Mouse (Mus musculus): ENCODE results near the gene Bpifb2. TPM values are rescaled to one million over a fixed set of nuclear protein-coding genes. Genes with fewer than 3 reads are reported as not detected.

The Bpifb2 gene
- total RNA-seq, 2 experiments from 2014 or later: not detected

DNA sequence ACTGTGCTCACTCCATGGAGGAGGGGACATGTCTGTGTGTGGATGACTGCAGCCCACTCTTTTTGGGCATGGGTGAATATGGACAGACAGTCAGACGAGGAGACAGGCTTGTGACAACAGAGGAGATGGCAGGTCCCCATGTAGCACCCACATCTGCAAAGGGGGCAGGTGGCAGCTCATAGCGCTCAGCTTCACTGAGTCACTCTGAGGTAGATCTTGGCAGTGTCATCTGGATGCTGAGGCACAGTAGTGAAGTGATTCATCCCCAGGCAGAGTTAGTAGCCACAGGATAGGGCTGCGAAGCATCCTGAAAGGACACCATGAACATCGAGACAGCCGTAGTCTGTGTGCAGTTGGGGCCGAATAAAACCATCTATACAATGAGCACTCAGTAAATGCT, 46.4 kb downstream of the Bpifb2 start:
- intact Hi-C loops (cut with DNase I): no loop called here
- DNase-seq (ENCODE audit: low spot score in 2 of 2): peak; percentile 23 to 25

DNA sequence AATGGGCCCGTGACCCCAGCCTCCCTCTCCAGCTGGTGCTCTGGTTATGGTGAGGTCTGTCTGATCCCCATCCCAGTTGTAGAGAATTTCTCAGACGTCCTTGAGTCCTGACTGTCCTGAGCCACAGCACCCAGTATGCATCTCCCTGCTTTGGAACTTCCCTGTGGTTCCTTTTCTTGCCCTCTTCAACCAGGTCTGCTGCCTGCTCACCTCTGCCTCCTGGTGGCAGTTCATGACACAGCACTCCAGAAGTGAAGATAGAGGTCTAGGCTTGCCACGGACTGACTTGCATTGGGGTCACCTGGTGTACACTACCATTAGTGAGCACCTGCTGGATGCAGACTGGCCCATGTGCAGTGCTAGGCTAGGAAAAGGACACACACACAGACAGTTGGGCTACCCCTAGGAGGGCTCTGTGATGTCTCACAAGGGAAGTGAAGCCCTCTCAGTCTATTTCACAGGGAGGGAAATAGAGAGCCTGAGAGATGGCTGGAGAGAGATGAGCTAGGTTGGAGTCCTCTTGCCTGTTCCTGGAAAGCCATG, 55.1 kb downstream of the Bpifb2 start:
- no peak for DNase-seq (ENCODE audit: low spot score in 2 of 2)
- intact Hi-C loops (cut with DNase I): loop anchor here (5.0 kb wide), 2 partner anchors 123 to 263 kb away; no protein-coding TSS in a partner anchor

DNA sequence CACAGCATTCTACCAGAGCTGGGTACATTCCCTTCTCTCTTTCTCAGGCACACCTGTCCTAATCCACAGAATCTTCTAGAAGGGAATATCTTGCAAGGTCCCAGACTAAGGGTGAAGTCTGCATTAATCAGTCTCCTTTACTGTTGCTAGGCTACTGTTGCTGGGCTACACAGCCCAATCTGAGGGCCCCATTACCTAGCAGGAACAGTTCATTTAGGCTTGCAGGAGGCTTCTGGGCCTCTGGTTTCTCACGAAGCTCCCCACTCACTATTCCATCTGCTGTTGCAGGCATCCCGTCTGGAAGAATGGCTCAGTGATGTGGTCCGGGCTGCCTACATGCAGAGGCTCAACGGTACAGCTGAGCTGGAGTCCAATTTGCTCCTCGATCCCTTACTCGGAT, 56.3 kb downstream of the Bpifb2 start:
- intact Hi-C loops (cut with DNase I): loop anchor here (5.0 kb wide), 2 partner anchors 124 to 264 kb away; no protein-coding TSS in a partner anchor
- no peak for DNase-seq (ENCODE audit: low spot score in 2 of 2)

DNA sequence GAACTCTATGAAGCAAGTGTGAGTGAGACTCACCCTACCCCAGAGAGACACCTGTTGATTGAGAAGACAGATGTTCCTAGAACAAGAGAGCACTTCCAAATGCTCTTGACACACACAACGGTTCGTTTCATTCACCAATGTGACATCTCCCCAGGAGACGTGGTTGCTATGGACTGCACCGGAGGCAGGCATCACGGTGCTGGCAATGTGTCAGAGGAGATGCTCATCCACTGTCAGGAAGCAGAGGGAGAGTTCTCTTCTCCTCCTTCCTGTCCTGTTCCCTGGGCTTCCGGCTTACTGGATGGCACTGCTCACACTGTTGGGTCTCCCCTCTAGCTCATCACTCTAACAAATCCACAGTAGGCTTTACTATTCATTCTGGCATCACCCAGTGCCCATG, 58.5 kb downstream of the Bpifb2 start:
- intact Hi-C loops (cut with DNase I): loop anchor here (5.0 kb wide), 2 partner anchors 126 to 266 kb away; no protein-coding TSS in a partner anchor
- no peak for DNase-seq (ENCODE audit: low spot score in 2 of 2)

DNA sequence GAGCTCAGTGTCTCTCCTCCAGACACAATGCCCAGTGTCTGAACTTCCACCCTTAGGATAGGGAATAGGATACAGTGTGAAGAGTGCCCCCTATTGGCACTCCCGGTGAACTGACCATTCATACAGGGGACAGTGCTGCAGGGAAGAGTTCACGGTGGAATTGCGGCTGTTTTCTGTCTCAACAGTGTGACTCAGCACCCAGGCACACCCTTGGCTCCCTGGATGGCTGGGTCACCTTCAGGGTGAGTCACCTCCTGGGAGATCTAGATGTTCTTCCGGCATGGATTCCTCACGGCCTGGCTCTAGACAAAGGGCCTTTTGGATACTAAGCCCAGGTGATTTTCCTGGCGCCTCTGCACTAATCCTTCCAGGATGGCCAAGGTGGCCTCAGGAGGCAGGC, 60.5 kb downstream of the Bpifb2 start:
- intact Hi-C loops (cut with DNase I): no loop called here
- DNase-seq (ENCODE audit: low spot score in 2 of 2): no peak

DNA sequence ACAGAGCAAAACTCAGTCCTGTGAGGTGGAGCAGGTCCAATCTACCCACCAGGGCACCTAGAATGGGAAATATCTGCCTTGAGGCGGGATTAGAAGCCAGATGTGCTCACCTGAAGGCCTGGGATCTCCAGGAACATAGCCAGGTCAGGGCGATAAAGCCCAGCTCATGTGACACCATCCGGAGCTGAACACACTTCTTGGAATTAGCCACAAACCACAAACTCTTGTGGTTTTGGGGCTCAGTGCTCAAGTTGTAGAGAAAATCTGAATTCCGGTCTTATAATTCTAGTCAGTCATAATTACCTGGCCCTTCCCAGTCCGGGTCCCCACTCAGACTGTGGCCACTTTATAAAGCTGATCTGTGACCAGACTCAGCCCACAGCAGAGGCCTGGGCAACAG, 63.0 kb downstream of the Bpifb2 start, which contains the start of gene Bpifb4:
Gene Bpifb4, plus strand, starts transcription at position 370 of the 400 bp plus-strand sequence.
- intact Hi-C loops (cut with DNase I): no loop called here

DNA sequence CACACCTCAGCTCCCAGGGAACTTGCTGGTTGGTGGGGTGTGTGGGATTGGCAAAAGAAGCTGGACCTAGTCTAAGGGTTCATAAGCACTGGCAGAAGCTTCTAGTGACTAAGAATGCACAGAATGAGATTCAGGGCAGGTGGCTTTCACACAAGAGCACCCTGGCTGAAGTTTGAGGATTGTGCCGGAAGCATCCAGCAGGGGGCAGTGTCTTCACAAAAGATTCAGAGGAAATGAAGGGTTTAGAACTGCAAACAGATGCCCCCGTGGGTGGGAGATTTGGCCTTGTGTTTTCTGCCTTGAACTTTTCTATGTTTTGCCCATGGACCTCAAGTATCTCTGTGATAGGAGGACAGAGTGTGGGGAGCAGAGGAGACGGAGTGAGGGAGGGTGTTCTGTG, 68.7 kb downstream of the Bpifb2 start:
- intact Hi-C loops (cut with DNase I): no loop called here
- peak; percentile 30 to 41 for DNase-seq (ENCODE audit: low spot score in 2 of 2)

More for the DNA sequence above, 63.0 kb downstream of the Bpifb2 start, which contains the start of gene Bpifb4:
- no peak for DNase-seq (ENCODE audit: low spot score in 2 of 2)

DNA sequence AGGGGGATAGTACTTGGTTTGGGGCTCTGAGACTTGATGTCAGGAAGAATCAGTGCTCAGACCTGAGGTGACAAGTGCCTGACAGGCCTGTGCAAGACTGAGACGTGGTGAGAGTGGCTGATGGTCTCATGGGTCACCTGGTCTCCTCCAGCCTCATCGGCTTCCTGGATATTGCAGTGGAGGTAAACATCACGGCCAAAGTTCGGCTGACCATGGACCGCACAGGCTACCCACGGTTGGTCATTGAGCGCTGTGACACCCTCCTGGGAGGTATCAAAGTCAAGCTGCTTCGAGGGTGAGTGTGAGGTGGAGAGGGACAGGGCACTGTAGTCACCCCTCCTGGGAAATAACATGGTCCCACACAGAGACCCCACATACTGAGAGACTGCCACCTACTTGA, 69.7 kb downstream of the Bpifb2 start:
- no peak for DNase-seq (ENCODE audit: low spot score in 2 of 2)
- intact Hi-C loops (cut with DNase I): no loop called here

Other genes with a start within 250 kb of the Bpifb2 start
- gene Commd7, start 242.3 kb upstream of the Bpifb2 start, total RNA-seq (2021): 10 to 100 TPM; 27.6 to 32.0 TPM
- 1 to 10 TPM in 1 of 2 experiments, under 1 TPM in 1; 0.86 to 1.4 TPM for gene Dnmt3b, start 225.6 kb upstream of the Bpifb2 start, total RNA-seq (2021)
- gene Dnmt3c, start 178.4 kb upstream of the Bpifb2 start, total RNA-seq (2021): not detected
- gene Mapre1, start 133.8 kb upstream of the Bpifb2 start, total RNA-seq (2021): 10 to 100 TPM; 75.0 to 88.2 TPM
- under 1 TPM in 1 of 2 experiments, not detected in 1; 0.11 TPM for gene Efcab8, start 95.1 kb upstream of the Bpifb2 start, total RNA-seq (2021)
- not detected for gene Sun5, start 4.0 kb upstream of the Bpifb2 start, total RNA-seq (2021)
- not detected for gene Bpifb6, start 25.3 kb downstream of the Bpifb2 start, total RNA-seq (2021)
- not detected for gene Bpifb3, start 43.2 kb downstream of the Bpifb2 start, total RNA-seq (2021)
- not detected for gene Bpifb4, start 63.2 kb downstream of the Bpifb2 start, total RNA-seq (2021)
- not detected for gene Bpifa6, start 99.9 kb downstream of the Bpifb2 start, total RNA-seq (2021)
- gene Bpifa2, start 133.2 kb downstream of the Bpifb2 start, total RNA-seq (2021): not detected